Mouse (Mus musculus): Measurements from ENCODE around the gene Slc26a9. TPM values are rescaled to one million over a fixed set of nuclear protein-coding genes. Genes with fewer than 3 reads are reported as not detected.

The Slc26a9 gene
- polyA plus RNA-seq (2014; fragmentation: Nextera tagmentation; extraction: Ambion mirVana) = not detected in 2 replicates

GRCm38 (mm10) chr1:131743868-131744464 is at the start of gene Slc26a9:
Gene Slc26a9, plus strand, starts transcription at chr1:131744022.
- 68% methylated on average over 10 of the region's 10 CpGs for WGBS
- DNase-seq (ENCODE audit: low spot score, missing footprints) (no peak), ATAC-seq (ENCODE audit: low FRiP score) (no peak)
- H3K9me3 ChIP-seq (ENCODE audit: control insufficient read depth, low read length) = no peaks in the 10 kb centered on the region
- H3K4me3 ChIP-seq (ENCODE audit: low read depth, low read length) = no peak within 1 kb of the TSS
- H3K4me2 ChIP-seq = no peak within 1 kb of the TSS
- H3K27ac ChIP-seq (ENCODE audit: low read depth, low read length) = no peak within 1 kb of the TSS
- no peak within 1 kb of the TSS for H3K9ac ChIP-seq (ENCODE audit: low read length)
- H3K36me3 ChIP-seq (ENCODE audit: control insufficient read depth, insufficient read depth, low read length) = no peaks in the 10 kb centered on the region
- peaks cover 3% of the 10 kb centered on the region; the same call in 1 of the 2 replicates for H3K4me1 ChIP-seq (ENCODE audit: control insufficient read depth, insufficient read depth, low read length)
- H3K27me3 ChIP-seq (ENCODE audit: control insufficient read depth, insufficient read depth, low read length) = no peaks in the 10 kb centered on the region

- WGBS = 80% methylated on average over 2 of the region's 2 CpGs
- H3K4me2 ChIP-seq = no peak overlapping the region
- H3K4me3 ChIP-seq (ENCODE audit: low read depth, low read length) = no peak overlapping the region
- H3K27me3 ChIP-seq (ENCODE audit: control insufficient read depth, insufficient read depth, low read length) = no peaks in the 10 kb centered on the region
- ATAC-seq (ENCODE audit: low FRiP score) (no peak; the same call in 1 of the 2 replicates), DNase-seq (ENCODE audit: low spot score, missing footprints) (no peak)
- no peak overlapping the region for H3K27ac ChIP-seq (ENCODE audit: low read depth, low read length)
- H3K4me1 ChIP-seq (ENCODE audit: control insufficient read depth, insufficient read depth, low read length) = no peaks in the 10 kb centered on the region
- no peak overlapping the region for H3K9ac ChIP-seq (ENCODE audit: low read length)
- no peaks in the 10 kb centered on the region for H3K36me3 ChIP-seq (ENCODE audit: control insufficient read depth, insufficient read depth, low read length)
- H3K9me3 ChIP-seq (ENCODE audit: control insufficient read depth, low read length) = no peaks in the 10 kb centered on the region
Measured at GRCm38 (mm10) chr1:131695308-131695707, 48.5 kb upstream of the Slc26a9 start.

GRCm38 (mm10) chr1:131696325-131696724 is 47.5 kb upstream of the Slc26a9 start:
- no peak overlapping the region for H3K9ac ChIP-seq (ENCODE audit: low read length)
- no peak overlapping the region for H3K27ac ChIP-seq (ENCODE audit: low read depth, low read length)
- no peaks in the 10 kb centered on the region for H3K27me3 ChIP-seq (ENCODE audit: control insufficient read depth, insufficient read depth, low read length)
- no peak overlapping the region for H3K4me3 ChIP-seq (ENCODE audit: low read depth, low read length)
- no peaks in the 10 kb centered on the region for H3K36me3 ChIP-seq (ENCODE audit: control insufficient read depth, insufficient read depth, low read length)
- 63% methylated on average over 4 of the region's 4 CpGs for WGBS
- ATAC-seq (ENCODE audit: low FRiP score) = no peak
- no peaks in the 10 kb centered on the region for H3K9me3 ChIP-seq (ENCODE audit: control insufficient read depth, low read length)
- no peak overlapping the region for H3K4me2 ChIP-seq
- DNase-seq (ENCODE audit: low spot score, missing footprints) = no peak
- no peaks in the 10 kb centered on the region for H3K4me1 ChIP-seq (ENCODE audit: control insufficient read depth, insufficient read depth, low read length)

- no peak overlapping the region for H3K9ac ChIP-seq (ENCODE audit: low read length)
- H3K4me1 ChIP-seq (ENCODE audit: control insufficient read depth, insufficient read depth, low read length) = no peaks in the 10 kb centered on the region
- 90% methylated on average over 3 of the region's 3 CpGs for WGBS
- no peak overlapping the region for H3K4me2 ChIP-seq
- H3K9me3 ChIP-seq (ENCODE audit: control insufficient read depth, low read length) = no peaks in the 10 kb centered on the region
- DNase-seq (ENCODE audit: low spot score, missing footprints) (no peak), ATAC-seq (ENCODE audit: low FRiP score) (no peak)
- H3K27me3 ChIP-seq (ENCODE audit: control insufficient read depth, insufficient read depth, low read length) = no peaks in the 10 kb centered on the region
- no peaks in the 10 kb centered on the region for H3K36me3 ChIP-seq (ENCODE audit: control insufficient read depth, insufficient read depth, low read length)
- H3K27ac ChIP-seq (ENCODE audit: low read depth, low read length) = no peak overlapping the region
- H3K4me3 ChIP-seq (ENCODE audit: low read depth, low read length) = no peak overlapping the region
Measured at GRCm38 (mm10) chr1:131698770-131699169, 45.1 kb upstream of the Slc26a9 start.

- Histone ChIP-seq H3K4me1 (ENCODE audit: control insufficient read depth, insufficient read depth, low read length) (no peaks in the 10 kb centered on the region), H3K27me3 (ENCODE audit: control insufficient read depth, insufficient read depth, low read length) (no peaks in the 10 kb centered on the region), H3K27ac (ENCODE audit: low read depth, low read length) (no peak overlapping the region), H3K9me3 (ENCODE audit: control insufficient read depth, low read length) (no peaks in the 10 kb centered on the region), H3K4me2 (no peak overlapping the region), H3K9ac (ENCODE audit: low read length) (no peak overlapping the region), H3K4me3 (ENCODE audit: low read depth, low read length) (no peak overlapping the region), H3K36me3 (ENCODE audit: control insufficient read depth, insufficient read depth, low read length) (no peaks in the 10 kb centered on the region)
- ATAC-seq (ENCODE audit: low FRiP score) = no peak
- 86% methylated on average over 4 of the region's 4 CpGs for WGBS
- DNase-seq (ENCODE audit: low spot score, missing footprints) = no peak
Measured at GRCm38 (mm10) chr1:131699642-131700041, 44.2 kb upstream of the Slc26a9 start.

- Histone ChIP-seq H3K4me3 (ENCODE audit: low read depth, low read length) (no peak overlapping the region), H3K9ac (ENCODE audit: low read length) (no peak overlapping the region), H3K4me2 (no peak overlapping the region), H3K27me3 (ENCODE audit: control insufficient read depth, insufficient read depth, low read length) (no peaks in the 10 kb centered on the region), H3K27ac (ENCODE audit: low read depth, low read length) (no peak overlapping the region), H3K4me1 (ENCODE audit: control insufficient read depth, insufficient read depth, low read length) (no peaks in the 10 kb centered on the region), H3K9me3 (ENCODE audit: control insufficient read depth, low read length) (no peaks in the 10 kb centered on the region), H3K36me3 (ENCODE audit: control insufficient read depth, insufficient read depth, low read length) (no peaks in the 10 kb centered on the region)
- ATAC-seq (ENCODE audit: low FRiP score) = no peak
- 81% methylated on average over 5 of the region's 5 CpGs for WGBS
- DNase-seq (ENCODE audit: low spot score, missing footprints) = no peak
Measured at GRCm38 (mm10) chr1:131700447-131700846, 43.4 kb upstream of the Slc26a9 start.

- Histone ChIP-seq H3K4me1 (ENCODE audit: control insufficient read depth, insufficient read depth, low read length) (no peaks in the 10 kb centered on the region), H3K4me2 (no peak overlapping the region), H3K9ac (ENCODE audit: low read length) (no peak overlapping the region), H3K27ac (ENCODE audit: low read depth, low read length) (no peak overlapping the region), H3K36me3 (ENCODE audit: control insufficient read depth, insufficient read depth, low read length) (no peaks in the 10 kb centered on the region), H3K4me3 (ENCODE audit: low read depth, low read length) (no peak overlapping the region), H3K27me3 (ENCODE audit: control insufficient read depth, insufficient read depth, low read length) (no peaks in the 10 kb centered on the region), H3K9me3 (ENCODE audit: control insufficient read depth, low read length) (no peaks in the 10 kb centered on the region)
- ATAC-seq (ENCODE audit: low FRiP score) (no peak), DNase-seq (ENCODE audit: low spot score, missing footprints) (no peak)
- 84% methylated on average over 5 of the region's 5 CpGs for WGBS
Measured at GRCm38 (mm10) chr1:131701391-131701790, 42.4 kb upstream of the Slc26a9 start.

GRCm38 (mm10) chr1:131702094-131702766 is 41.6 kb upstream of the Slc26a9 start:
- WGBS = 81% methylated on average over 8 of the region's 8 CpGs
- Histone ChIP-seq H3K9ac (ENCODE audit: low read length) (no peak overlapping the region), H3K9me3 (ENCODE audit: control insufficient read depth, low read length) (no peaks in the 10 kb centered on the region), H3K27ac (ENCODE audit: low read depth, low read length) (no peak overlapping the region), H3K27me3 (ENCODE audit: control insufficient read depth, insufficient read depth, low read length) (no peaks in the 10 kb centered on the region), H3K4me2 (no peak overlapping the region), H3K4me1 (ENCODE audit: control insufficient read depth, insufficient read depth, low read length) (no peaks in the 10 kb centered on the region), H3K36me3 (ENCODE audit: control insufficient read depth, insufficient read depth, low read length) (no peaks in the 10 kb centered on the region), H3K4me3 (ENCODE audit: low read depth, low read length) (no peak overlapping the region)
- no peak for ATAC-seq (ENCODE audit: low FRiP score)
- DNase-seq (ENCODE audit: low spot score, missing footprints) = no peak

- Histone ChIP-seq H3K27me3 (ENCODE audit: control insufficient read depth, insufficient read depth, low read length) (no peaks in the 10 kb centered on the region), H3K4me3 (ENCODE audit: low read depth, low read length) (no peak overlapping the region), H3K4me1 (ENCODE audit: control insufficient read depth, insufficient read depth, low read length) (no peaks in the 10 kb centered on the region), H3K4me2 (no peak overlapping the region), H3K9ac (ENCODE audit: low read length) (no peak overlapping the region), H3K27ac (ENCODE audit: low read depth, low read length) (no peak overlapping the region), H3K36me3 (ENCODE audit: control insufficient read depth, insufficient read depth, low read length) (no peaks in the 10 kb centered on the region), H3K9me3 (ENCODE audit: control insufficient read depth, low read length) (no peaks in the 10 kb centered on the region)
- ATAC-seq (ENCODE audit: low FRiP score) (no peak), DNase-seq (ENCODE audit: low spot score, missing footprints) (no peak)
- 84% methylated on average over 2 of the region's 2 CpGs for WGBS
Measured at GRCm38 (mm10) chr1:131703482-131703881, 40.3 kb upstream of the Slc26a9 start.
